Mouse (Mus musculus) heart, postnatal 10 days (tissue): Measurements from ENCODE around the gene Igfbp4. TPM values are rescaled to one million over a fixed set of nuclear protein-coding genes. Genes with fewer than 3 reads are reported as not detected.

Experiments
- DNase-seq, 2 experiments: peaks; one replicate each; pipeline ENCODE4 v3.0.0; 2021
- intact Hi-C: fragments of 180-260 bp; cut with DNase I; formaldehyde crosslinking; loops from one replicate; pipeline ENCODE4 v1.15.1; 2025
- total RNA-seq, 2 experiments: library from RNA; stranded (reverse); gene quantifications; 2 replicates each; pipeline ENCODE4 v1.2.3; 2021

The Igfbp4 gene
- total RNA-seq: 100 to 1,000 TPM; 192 to 218 TPM

DNA sequence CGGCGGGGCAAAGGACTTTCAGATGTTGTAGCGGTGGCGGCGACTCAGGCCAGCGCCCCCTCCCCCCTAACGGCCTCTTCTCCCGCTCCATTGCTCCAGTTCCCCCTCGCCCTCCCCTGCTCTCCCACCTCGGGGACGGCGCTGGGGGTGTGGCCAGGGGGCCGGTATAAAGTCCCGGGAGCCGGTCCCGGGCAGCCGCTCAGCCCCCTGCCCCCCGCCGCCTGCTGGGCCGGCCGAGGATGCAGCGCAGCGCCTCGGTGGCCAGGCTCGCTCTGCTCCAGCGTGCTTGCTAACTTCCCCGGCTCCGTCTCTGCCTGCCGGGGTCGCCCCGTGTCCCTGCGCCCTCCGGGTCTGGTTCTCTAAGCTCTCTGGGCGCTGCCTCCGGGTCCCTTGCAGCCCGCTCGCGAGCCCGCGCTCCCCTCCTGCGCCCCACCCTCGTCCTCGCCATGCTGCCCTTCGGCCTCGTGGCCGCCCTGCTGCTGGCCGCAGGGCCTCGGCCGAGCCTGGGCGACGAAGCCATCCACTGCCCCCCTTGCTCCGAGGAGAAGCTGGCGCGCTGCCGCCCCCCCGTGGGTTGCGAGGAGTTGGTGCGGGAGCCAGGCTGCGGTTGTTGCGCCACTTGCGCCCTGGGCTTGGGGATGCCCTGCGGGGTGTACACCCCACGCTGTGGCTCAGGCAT lies at the start of gene Igfbp4:
Gene Igfbp4 (plus strand): TSS at position 194 of the 679 bp plus-strand sequence.
- peak; percentile 80 to 81 for DNase-seq
- intact Hi-C loops: loop anchor here (2.0 kb wide), 1 partner anchor 118 kb away; no protein-coding TSS in a partner anchor

DNA sequence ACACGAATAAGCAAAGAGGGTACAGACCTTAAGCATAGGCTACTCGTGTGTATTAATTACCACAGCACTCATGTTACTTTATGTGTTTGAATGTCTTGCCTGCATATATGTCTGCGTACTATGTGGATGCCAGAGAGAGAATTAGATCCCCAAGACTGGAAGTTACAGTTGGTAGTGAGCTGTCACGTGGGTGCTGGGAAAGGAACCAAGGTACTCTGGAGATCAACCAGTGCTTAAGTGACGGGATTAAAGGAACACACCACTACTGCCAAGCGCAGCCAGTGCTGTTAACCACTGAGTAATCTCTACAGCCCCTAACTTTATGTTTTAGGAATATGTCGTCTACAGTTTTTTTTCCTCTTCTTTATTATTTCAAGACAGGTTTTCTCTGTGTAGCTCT lies 45.1 kb upstream of the Igfbp4 start:
- DNase-seq: peak; percentile 53 to 54
- intact Hi-C loops: loop anchor here (5.0 kb wide), 1 partner anchor 36 kb away; no protein-coding TSS in a partner anchor

DNA sequence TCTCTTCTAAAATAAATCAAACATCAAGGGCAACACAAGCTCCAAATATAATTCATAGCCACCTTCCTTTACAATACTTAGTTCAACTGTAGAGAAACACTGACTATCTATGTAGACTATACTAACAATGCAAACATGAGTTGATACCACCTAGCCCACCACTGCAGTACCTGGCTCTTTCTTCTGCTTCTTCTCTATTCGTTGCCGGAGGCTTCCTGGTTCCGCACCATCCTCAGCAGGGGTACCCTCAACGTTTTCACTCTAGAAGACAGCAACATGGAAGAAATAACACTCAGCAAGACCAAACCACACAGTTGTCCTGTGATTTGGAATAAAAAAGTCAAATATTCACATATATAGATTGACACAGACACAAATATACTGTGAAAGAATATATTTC lies 43.4 kb upstream of the Igfbp4 start:
- intact Hi-C loops: loop anchor here (5.0 kb wide), 1 partner anchor 35 kb away; no protein-coding TSS in a partner anchor
- no peak for DNase-seq

DNA sequence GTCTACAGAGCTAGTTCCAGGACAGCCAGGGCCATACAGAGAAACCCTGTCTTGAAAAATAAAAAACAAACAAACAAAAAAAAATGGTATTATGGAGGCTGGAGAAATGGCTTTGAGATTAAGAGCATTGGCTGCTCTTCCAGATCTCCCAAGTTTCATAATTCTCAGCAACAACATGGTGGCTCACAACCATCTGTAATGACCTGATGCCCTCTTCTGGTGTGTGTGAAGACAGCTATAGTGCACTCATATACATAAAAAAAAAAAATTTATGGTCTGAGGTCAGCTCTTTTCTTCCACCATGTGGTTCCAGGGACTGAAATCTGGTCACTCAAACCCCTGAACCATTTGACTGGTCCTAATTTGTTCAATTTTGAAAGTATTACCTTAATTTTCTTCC lies 42.3 kb upstream of the Igfbp4 start:
- intact Hi-C loops: loop anchor here (5.0 kb wide), 1 partner anchor 34 kb away; no protein-coding TSS in a partner anchor
- DNase-seq: no peak

DNA sequence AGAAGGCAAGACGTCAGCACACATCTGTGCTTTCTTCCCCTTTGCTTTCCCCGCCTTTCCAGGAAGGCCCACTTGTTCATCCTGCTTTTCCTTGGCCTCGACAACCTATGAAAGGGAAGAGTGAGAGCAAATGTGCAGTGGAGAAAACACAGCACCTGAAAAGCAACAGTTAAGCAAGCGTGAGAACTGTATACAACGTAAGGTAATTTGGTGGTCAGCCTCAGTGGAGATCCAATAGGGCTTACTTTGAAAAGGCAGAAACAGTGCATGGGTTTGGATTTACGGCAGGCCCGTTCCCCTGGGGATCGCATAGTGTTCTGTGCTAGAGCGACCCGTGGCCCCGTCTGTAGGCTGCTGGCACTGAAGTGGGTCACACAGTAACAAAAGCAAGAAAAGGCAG lies 41.8 kb upstream of the Igfbp4 start:
- no peak for DNase-seq
- intact Hi-C loops: loop anchor here (5.0 kb wide), 1 partner anchor 33 kb away; no protein-coding TSS in a partner anchor

DNA sequence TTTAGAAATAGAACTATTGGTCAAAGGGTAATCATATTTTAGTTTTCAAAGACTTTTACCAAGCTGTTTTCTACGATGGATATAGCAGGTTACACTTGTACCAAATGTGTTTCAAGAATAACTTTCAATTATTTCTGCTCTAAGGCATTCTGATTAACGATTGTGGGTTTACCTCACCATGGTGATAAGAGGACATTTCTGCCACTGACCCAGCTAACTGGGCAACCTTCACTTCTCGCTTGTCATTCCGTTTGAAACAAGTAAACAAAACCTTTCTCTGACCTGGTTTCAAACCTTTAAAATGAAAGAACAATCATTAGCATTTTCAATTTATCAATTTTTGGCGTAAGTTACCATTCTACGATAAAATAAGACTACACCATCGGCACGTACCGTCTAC lies 34.3 kb upstream of the Igfbp4 start:
- DNase-seq: no peak
- intact Hi-C loops: no loop called here

DNA sequence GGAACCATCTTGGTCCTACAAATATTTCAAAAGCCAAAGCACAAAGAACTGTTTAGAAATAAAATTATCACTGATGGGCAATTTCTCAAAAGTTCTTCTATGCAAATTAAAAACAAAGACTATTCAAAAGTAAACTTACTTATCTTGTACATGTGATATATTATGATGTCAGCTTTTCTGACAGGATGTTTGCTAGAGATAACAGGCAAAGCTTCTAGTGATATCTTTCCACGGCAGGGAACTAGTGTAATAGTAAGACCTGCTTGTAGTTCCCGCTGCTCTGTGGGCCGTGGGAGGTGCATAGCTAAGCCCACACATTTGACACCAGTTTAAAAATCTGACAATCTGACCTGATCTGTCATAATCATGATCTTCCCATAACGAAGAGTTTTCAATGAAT lies 30.9 kb upstream of the Igfbp4 start:
- DNase-seq: no peak
- intact Hi-C loops: no loop called here

DNA sequence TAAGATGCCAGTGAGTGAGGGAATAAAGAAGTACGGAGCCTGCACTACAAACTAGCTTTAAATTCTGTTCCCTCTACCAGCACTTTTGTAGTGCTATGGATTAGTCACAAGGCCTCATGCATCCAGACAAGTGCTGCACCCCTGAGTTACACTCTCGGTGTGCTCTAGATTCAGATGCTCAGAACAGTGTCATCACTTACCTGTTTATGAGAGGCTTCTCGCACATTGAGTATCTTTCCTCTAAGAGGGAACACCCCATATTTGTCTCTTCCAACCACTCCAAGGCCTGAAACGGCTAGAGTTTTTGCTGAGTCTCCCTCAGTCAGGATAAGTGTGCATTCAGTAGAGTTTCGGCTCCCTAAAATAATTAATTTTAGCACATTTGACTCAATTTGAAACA lies 30.3 kb upstream of the Igfbp4 start:
- intact Hi-C loops: no loop called here
- no peak for DNase-seq

DNA sequence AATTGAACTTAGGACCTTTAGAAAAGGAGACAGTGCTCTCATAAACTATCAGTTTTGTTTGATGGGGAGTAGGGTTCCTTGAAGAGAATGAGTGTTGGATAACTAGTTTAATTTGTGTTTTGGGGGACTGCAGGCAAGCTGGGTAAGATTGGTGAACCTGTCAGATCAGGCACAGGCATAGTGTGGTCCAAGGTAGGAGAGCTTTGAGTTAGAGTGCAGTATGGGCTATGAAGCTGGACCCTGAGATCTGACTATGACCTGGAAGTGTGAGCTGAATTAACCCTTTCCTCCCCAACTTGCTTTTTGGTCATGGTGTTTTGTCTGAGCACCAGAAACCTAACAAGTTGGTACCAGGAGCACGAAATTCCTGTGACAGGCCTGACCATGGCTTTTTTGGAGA lies 27.2 kb upstream of the Igfbp4 start:
- intact Hi-C loops: no loop called here
- DNase-seq: no peak

DNA sequence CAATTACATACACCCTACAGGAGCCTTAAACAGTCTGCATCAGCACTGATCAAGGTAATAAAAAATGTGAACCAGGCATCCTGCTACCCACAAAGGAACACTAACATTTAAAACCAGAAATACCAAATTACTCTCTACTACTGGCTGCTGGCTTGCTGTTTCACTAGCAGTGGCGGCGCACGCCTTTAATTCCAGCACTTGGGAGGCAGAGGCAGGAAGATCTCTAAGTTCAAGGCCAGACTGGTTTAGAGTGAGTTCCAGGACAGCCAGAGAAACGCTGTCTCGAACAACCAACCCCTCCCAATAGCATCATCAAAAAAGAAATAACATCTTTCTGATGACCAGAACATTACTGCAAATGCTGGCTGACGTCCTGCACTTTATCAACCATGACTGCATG lies 21.2 kb upstream of the Igfbp4 start:
- intact Hi-C loops: no loop called here
- DNase-seq: no peak

DNA sequence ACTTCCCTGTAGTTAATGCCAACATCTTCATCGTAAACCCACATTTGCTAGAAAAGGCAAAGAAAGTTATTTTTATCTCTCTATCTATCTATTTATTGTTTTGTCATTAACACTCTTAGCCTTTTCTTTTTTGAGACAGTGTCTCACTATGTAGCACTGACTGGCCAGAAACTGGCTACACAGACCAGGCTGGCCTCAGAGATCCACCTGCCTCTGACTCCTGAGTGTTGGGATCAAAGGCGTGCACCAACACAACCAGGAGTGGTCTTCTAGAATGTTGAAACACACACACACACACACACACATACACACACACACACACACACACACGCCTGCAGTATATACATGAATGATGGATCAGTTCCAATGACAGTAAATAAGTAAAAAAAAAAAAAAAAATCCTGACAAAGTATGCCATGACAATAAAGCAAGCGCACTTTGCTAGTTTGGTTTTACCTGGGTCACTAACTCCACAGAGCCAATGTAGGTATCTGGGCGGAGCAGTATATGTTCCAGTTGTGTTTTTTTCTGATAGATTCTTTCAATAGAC lies 18.6 kb upstream of the Igfbp4 start:
- intact Hi-C loops: no loop called here
- DNase-seq: no peak

DNA sequence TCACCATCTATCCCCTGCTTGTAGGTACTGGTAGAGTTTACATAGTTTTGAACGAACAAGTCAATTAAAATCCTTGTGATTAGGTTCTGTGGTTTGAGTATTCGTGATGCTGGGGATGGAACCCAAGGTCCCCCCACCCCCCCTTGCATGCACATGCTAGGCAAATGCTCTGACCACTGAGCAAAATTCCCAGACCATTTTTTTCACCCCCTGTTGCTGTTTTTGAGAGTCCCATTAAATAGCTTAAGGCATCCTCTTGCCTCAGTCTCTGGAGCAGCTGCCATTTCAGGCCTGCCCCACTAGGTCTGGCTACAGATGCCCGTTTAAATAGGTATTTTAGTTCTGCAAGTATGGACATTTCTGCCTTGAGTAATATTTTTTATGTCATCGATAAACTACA lies 17.9 kb upstream of the Igfbp4 start:
- intact Hi-C loops: no loop called here
- DNase-seq: no peak

DNA sequence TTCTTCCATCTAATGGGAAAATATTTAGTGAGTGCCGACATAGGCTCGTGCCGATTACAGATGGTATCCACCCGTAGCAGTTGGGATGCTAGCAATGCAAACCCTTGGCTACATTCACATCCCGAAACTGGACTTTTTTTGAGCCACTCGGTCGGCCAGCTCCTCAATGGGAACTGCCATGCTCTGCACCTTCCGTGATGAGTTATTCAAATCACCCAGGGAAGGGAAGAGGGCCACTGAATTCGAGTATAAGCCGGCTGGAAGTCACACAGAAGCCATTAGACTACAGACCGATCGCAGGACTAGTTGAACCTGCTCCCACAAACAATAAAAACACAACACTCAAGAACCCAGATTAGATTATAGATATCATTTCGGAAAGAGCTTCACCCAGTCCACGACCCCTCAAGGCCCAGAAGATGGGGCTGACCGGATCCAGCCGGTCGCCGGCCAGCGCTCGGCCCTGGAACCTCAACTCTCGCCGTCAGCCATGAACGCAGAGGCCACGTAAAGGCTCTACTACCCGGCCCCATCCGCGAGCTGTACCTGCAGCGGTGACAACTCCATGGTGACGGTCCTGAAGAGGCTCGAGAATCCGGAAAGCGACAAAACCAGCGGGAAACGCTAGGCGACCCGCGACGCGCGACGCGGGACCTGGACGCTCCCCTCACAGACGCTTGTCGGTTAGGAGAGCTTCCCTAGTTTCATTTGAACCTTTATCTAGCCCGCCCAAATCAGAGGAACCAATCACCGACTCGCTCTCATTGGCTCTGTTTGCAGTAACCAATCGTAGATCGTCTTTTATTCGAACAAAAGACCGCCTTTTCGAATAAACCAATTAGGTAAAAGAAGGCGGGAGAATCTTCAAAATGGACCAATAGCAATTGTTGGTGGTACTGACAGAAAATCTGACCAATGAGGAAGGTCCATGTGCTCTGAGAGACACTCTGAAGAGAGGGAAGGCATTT lies 17.3 kb upstream of the Igfbp4 start, which contains the start of gene Top2a:
Gene Top2a (minus strand): TSS at position 690 of the 968 bp plus-strand sequence.
- intact Hi-C loops: no loop called here
- peak; percentile 98 for DNase-seq

DNA sequence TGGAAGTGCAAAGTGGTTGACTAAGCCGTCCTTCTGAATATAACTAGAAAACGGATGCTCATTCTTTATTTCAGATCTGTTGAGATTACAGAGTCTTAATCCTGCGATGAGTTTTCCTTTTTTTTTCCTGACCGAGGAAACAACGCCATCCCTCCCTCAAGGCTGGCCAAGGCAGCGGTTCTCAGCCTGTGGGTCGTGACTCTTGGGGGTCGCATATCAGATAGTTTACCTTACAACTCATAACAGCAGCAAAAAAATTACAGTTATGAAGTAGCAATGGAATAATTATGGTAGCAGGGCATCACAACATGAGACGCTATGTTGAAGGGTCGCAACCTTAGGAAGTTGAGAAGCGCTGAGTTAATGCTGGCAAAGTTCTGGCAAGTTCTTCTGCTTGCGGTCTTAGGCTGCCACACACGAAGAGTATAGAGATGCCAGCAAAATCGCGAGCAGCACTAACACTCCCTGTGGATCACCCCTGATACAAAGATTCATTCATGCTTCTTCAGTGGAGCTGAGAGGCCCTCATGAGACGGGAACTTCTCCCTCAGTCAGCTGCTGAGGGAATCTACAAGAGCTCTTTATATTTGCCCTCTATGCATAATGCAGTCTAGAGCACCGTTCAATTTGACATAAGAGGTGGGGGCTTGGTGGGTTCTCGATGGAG lies 16.4 kb upstream of the Igfbp4 start:
- DNase-seq: peak in 1 of 2 experiments; percentile 6
- intact Hi-C loops: no loop called here

DNA sequence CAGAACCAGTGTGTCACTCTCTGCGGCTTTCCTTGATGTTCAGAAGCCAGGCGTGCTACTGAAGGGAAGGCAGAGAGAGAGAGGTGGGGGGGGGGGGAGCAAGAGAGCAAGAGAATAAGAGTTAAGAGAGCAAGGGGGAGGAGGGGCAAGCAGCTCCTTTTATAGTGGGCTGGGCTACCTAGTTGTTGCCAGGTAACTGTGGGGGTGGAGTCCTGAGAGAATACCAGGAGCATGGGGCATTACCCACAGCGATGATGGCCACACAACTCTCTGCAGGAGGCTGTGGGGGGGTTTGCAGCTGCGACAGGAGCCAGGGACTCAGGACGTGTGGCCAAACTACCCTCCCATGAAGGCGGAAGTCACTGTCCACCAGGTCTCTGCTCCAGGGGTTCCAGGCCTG lies 15.2 kb upstream of the Igfbp4 start:
- intact Hi-C loops: no loop called here
- no peak for DNase-seq

DNA sequence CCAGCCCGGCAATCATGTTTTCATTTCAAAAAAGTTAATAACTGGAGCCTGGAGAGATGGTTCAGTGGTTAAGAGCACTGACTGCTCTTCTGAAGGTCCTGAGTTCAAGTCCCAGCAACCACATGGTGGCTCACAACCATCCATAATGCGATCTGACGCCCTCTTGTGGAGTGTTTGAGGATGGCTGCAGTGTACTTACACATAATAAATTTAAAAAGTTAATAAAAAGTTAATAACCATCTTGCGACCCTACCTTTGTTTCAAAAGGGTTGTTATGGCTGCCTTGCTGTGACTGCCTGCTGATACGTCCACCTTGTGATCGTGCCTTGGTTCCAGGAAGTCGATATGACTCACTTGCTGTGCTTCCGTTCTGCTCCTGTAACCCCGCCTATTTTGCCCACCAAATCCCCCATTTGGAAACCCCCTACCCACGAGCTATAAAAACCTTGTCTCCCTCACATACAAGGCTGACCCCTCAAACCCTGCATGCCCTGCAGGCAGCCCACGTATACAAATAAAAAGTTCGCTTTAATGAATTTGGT lies 14.1 kb upstream of the Igfbp4 start:
- intact Hi-C loops: no loop called here
- no peak for DNase-seq

DNA sequence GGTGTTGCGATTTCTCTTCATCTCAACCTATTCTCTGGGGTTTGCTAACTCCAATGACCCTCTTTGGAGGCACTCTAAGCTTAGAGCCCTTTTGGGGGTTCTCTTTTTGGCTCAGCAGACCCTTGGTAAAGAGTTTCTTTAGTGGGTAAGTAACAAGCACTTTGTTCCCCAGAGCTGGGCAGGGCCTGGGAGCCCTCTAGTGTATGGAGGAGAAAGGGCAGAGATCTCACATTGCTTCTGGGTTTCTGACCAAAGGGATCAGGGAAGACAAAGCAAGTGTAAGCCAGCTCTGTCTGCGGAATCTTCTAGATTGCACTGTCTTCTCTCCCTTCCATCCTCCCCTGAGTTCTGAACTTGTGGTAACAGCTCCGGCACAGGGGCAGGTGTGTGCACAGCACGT lies 5.7 kb upstream of the Igfbp4 start:
- intact Hi-C loops: loop anchor here (2.0 kb wide), 1 partner anchor 61 kb away; no protein-coding TSS in a partner anchor
- no peak for DNase-seq

DNA sequence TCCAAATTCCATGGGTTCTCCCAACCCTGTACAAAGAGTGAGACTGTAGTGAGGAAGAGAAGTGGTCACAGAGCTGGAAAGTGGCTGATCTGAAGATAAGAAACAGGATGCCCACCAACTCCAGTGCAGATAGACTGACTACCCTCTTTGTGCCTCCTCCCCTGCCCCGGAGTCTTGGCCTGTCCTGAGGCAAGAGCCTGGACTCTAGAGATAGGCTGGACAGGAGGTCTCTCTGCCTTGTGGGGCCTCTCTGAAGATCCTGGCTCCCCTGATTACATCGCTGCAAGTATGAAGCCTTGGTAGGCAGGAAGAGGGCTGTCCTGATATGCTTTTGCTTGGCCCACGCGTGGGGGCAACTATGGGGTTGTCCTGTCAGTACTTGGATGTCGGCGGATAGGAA lies 4.8 kb upstream of the Igfbp4 start:
- DNase-seq: no peak
- intact Hi-C loops: no loop called here

DNA sequence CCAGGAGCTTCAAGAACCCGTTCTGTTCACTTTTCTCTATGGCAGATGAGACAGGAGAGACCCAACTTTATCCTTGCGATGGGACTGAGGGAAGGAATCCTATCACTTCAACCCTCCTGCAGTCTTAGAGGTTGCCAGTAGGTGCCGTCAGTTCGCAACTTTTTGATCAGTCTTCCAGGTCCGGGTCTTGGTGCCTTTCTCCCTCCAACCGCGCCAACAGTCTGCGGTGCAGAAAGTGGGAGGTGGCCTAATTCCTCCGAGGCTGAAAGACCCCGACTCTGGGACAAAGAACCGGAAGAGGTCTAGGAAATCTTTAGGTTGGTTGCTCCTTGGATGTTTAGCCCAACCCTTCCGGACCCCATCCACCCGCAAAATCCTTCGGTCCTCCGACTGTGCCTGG lies 1.3 kb upstream of the Igfbp4 start:
- intact Hi-C loops: loop anchor here (1.0 to 2.0 kb wide), 4 partner anchors 27 to 117 kb away; no protein-coding TSS in a partner anchor
- DNase-seq: peak; percentile 90 to 92

DNA sequence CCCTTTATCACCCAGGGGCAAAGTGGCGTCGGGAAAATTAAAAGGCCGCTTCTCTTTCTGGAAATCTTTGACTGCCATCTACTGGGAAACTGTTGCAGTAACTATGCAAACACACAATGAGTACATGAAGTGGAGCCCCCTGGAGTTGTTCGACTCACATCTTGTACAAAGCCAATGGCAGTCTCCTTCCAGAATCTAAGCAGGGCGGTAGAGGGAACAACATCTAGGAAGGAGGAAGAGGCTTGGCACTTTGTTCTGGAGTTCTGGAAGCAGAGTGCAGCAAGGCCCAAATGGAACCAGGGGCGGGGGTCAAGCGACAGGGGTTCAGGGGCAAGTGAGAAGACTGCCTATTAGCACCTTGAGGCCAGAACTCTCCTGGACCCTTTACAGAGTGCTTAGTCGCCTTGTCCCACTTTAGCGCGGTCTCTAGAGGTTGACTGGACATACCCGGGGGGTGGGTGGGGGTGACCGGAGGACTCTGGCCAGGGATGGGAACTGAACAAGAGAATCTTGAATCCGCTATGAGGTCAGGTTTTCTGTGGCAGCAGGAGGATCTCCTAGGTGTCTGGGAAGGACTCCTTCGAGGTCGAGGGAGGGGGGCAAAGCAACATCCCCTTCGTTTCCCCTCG lies 584 bp upstream of the Igfbp4 start:
- peak; percentile 65 to 72 for DNase-seq
- intact Hi-C loops: loop anchor here (1.0 to 2.0 kb wide), 2 partner anchors 84 to 118 kb away; no protein-coding TSS in a partner anchor
